Mouse (Mus musculus): ENCODE results near the gene Bend5. TPM values are rescaled to one million over a fixed set of nuclear protein-coding genes. Genes with fewer than 3 reads are reported as not detected.
A peak's percentile ranks its signal among the peaks of the same experiment; 100 is the strongest.

Bend5 gene
- polyA plus RNA-seq (2012; ENCODE audit: insufficient read depth, low replicate concordance), result 0.07 TPM in 1 of 2 replicates, not detected in the other

GRCm38 (mm10) chr4:111414818-111415488 lies at the start of gene Bend5:
Gene Bend5, plus strand, starts transcription at chr4:111415006.
- Histone ChIP-seq H3K9me3 (peaks cover 11% of the 10 kb centered on the region; the same call in 1 of the 2 replicates), H3K4me3 (replicated peaks) (peak within 1 kb of the TSS; percentile 84), H3K4me1 (peaks cover 6% of the 10 kb centered on the region), H3K36me3 (replicated peaks; ENCODE audit: low read length) (no peaks in the 10 kb centered on the region), H3K27me3 (replicated peaks) (peaks cover 30% of the 10 kb centered on the region)
- TF ChIP-seq FLI1 (IDR thresholded peaks at IDR 0.05; ENCODE audit: low read length) (no peak), GATA1 (IDR thresholded peaks at IDR 0.05; ENCODE audit: borderline replicate concordance, low read length) (no peak)

GRCm38 (mm10) chr4:111367771-111368170 lies 47.0 kb upstream of the Bend5 start:
- H3K27me3 ChIP-seq (replicated peaks), result no peaks in the 10 kb centered on the region
- TF ChIP-seq GATA1 (IDR thresholded peaks at IDR 0.05; ENCODE audit: borderline replicate concordance, low read length) (no peak), FLI1 (IDR thresholded peaks at IDR 0.05; ENCODE audit: low read length) (no peak)
- no peak overlapping the region for H3K4me3 ChIP-seq (replicated peaks)
- H3K4me1 ChIP-seq, result no peaks in the 10 kb centered on the region
- H3K9me3 ChIP-seq, result 0 out of 2 replicates have a peak, but pooled peaks cover 2% of the 10 kb centered on the region
- no peaks in the 10 kb centered on the region for H3K36me3 ChIP-seq (replicated peaks; ENCODE audit: low read length)

- Histone ChIP-seq H3K4me3 (replicated peaks) (no peak overlapping the region), H3K9me3 (no peaks in the 10 kb centered on the region), H3K36me3 (replicated peaks; ENCODE audit: low read length) (no peaks in the 10 kb centered on the region), H3K27me3 (replicated peaks) (no peaks in the 10 kb centered on the region), H3K4me1 (no peaks in the 10 kb centered on the region)
- TF ChIP-seq GATA1 (IDR thresholded peaks at IDR 0.05; ENCODE audit: borderline replicate concordance, low read length) (no peak), FLI1 (IDR thresholded peaks at IDR 0.05; ENCODE audit: low read length) (no peak)
These were observed 37.6 kb upstream of the Bend5 start for GRCm38 (mm10) chr4:111377159-111377558.

- H3K4me1 ChIP-seq, result no peaks in the 10 kb centered on the region
- no peaks in the 10 kb centered on the region for H3K27me3 ChIP-seq (replicated peaks)
- TF ChIP-seq FLI1 (IDR thresholded peaks at IDR 0.05; ENCODE audit: low read length) (no peak), GATA1 (IDR thresholded peaks at IDR 0.05; ENCODE audit: borderline replicate concordance, low read length) (no peak)
- H3K9me3 ChIP-seq, result no peaks in the 10 kb centered on the region
- no peak overlapping the region for H3K4me3 ChIP-seq (replicated peaks)
- no peaks in the 10 kb centered on the region for H3K36me3 ChIP-seq (replicated peaks; ENCODE audit: low read length)
These were observed 36.7 kb upstream of the Bend5 start for GRCm38 (mm10) chr4:111378071-111378470.

- Histone ChIP-seq H3K27me3 (replicated peaks) (no peaks in the 10 kb centered on the region), H3K4me1 (no peaks in the 10 kb centered on the region), H3K4me3 (replicated peaks) (no peak overlapping the region), H3K36me3 (replicated peaks; ENCODE audit: low read length) (no peaks in the 10 kb centered on the region), H3K9me3 (no peaks in the 10 kb centered on the region)
- TF ChIP-seq GATA1 (IDR thresholded peaks at IDR 0.05; ENCODE audit: borderline replicate concordance, low read length) (no peak), FLI1 (IDR thresholded peaks at IDR 0.05; ENCODE audit: low read length) (no peak)
These were observed 31.7 kb upstream of the Bend5 start for GRCm38 (mm10) chr4:111383101-111383500.

- TF ChIP-seq FLI1 (IDR thresholded peaks at IDR 0.05; ENCODE audit: low read length), result no peak
- TF ChIP-seq GATA1 (IDR thresholded peaks at IDR 0.05; ENCODE audit: borderline replicate concordance, low read length), result no peak
- Histone ChIP-seq H3K4me1 (no peaks in the 10 kb centered on the region), H3K9me3 (peaks cover 6% of the 10 kb centered on the region; the same call in 1 of the 2 replicates), H3K36me3 (replicated peaks; ENCODE audit: low read length) (no peaks in the 10 kb centered on the region), H3K27me3 (replicated peaks) (no peaks in the 10 kb centered on the region), H3K4me3 (replicated peaks) (no peak overlapping the region)
These were observed 24.1 kb upstream of the Bend5 start for GRCm38 (mm10) chr4:111390736-111391135.

GRCm38 (mm10) chr4:111399784-111400183 lies 15.0 kb upstream of the Bend5 start:
- no peak for TF ChIP-seq GATA1 (IDR thresholded peaks at IDR 0.05; ENCODE audit: borderline replicate concordance, low read length)
- TF ChIP-seq FLI1 (IDR thresholded peaks at IDR 0.05; ENCODE audit: low read length), result no peak
- H3K4me3 ChIP-seq (replicated peaks), result no peak overlapping the region
- peaks cover 10% of the 10 kb centered on the region; the same call in 1 of the 2 replicates for H3K9me3 ChIP-seq
- no peaks in the 10 kb centered on the region for H3K36me3 ChIP-seq (replicated peaks; ENCODE audit: low read length)
- no peaks in the 10 kb centered on the region for H3K27me3 ChIP-seq (replicated peaks)
- no peaks in the 10 kb centered on the region for H3K4me1 ChIP-seq

GRCm38 (mm10) chr4:111400676-111401075 lies 14.1 kb upstream of the Bend5 start:
- no peak for TF ChIP-seq FLI1 (IDR thresholded peaks at IDR 0.05; ENCODE audit: low read length)
- TF ChIP-seq GATA1 (IDR thresholded peaks at IDR 0.05; ENCODE audit: borderline replicate concordance, low read length), result no peak
- Histone ChIP-seq H3K9me3 (peaks cover 10% of the 10 kb centered on the region; the same call in 1 of the 2 replicates), H3K4me3 (replicated peaks) (no peak overlapping the region), H3K4me1 (no peaks in the 10 kb centered on the region), H3K36me3 (replicated peaks; ENCODE audit: low read length) (no peaks in the 10 kb centered on the region), H3K27me3 (replicated peaks) (no peaks in the 10 kb centered on the region)

GRCm38 (mm10) chr4:111403243-111403642 lies 11.6 kb upstream of the Bend5 start:
- no peaks in the 10 kb centered on the region for H3K4me1 ChIP-seq
- no peak for TF ChIP-seq FLI1 (IDR thresholded peaks at IDR 0.05; ENCODE audit: low read length)
- no peak for TF ChIP-seq GATA1 (IDR thresholded peaks at IDR 0.05; ENCODE audit: borderline replicate concordance, low read length)
- no peaks in the 10 kb centered on the region for H3K27me3 ChIP-seq (replicated peaks)
- H3K4me3 ChIP-seq (replicated peaks), result no peak overlapping the region
- no peaks in the 10 kb centered on the region for H3K36me3 ChIP-seq (replicated peaks; ENCODE audit: low read length)
- 0 out of 2 replicates have a peak, but pooled peaks cover 6% of the 10 kb centered on the region for H3K9me3 ChIP-seq

- H3K9me3 ChIP-seq, result peaks cover 10% of the 10 kb centered on the region; the same call in 1 of the 2 replicates
- H3K27me3 ChIP-seq (replicated peaks), result peaks cover 22% of the 10 kb centered on the region
- peaks cover 6% of the 10 kb centered on the region for H3K4me1 ChIP-seq
- TF ChIP-seq GATA1 (IDR thresholded peaks at IDR 0.05; ENCODE audit: borderline replicate concordance, low read length) (no peak), FLI1 (IDR thresholded peaks at IDR 0.05; ENCODE audit: low read length) (no peak)
- H3K36me3 ChIP-seq (replicated peaks; ENCODE audit: low read length), result no peaks in the 10 kb centered on the region
- no peak overlapping the region for H3K4me3 ChIP-seq (replicated peaks)
These were observed 4.1 kb upstream of the Bend5 start for GRCm38 (mm10) chr4:111410731-111411130.
